Mouse (Mus musculus): ENCODE measurements at regions not wholly inside any gene's neighbourhood (a gene's known extent, or its start where the extent isn't known, plus 50 kb on each side); places are given as distances from the start of the nearest gene placed in this dataset.

DNA sequence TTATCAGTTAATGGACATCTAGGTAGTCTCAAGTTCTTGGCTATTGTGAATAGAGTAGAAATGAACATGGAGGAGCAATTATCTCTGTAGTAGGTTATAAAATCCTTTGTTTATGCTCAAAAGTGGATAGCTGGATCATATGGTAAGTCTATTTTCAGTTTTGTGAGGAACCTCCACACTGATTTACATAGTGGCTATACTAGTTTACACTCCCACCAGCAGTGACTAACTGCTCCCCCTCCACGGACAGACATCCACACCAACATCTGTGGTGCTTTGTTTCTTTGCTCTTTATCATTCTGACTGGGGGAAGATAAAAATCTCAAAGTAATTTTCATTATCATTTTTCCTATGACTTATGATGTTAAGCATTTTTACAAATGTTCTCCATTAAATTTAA, 55.1 kb upstream of the Ppfia2 start:
- DNase-seq (ENCODE audit: low spot score in 2 of 2) = no peak

- no peak for DNase-seq (ENCODE audit: low spot score in 2 of 2)
Measured at GRCm38 (mm10) chr10:106417156-106417555, 53.0 kb upstream of the Ppfia2 start.
